Comparison of ENCODE assay signal across 30 mouse cellular contexts in genomic region chr15:101506896-101507758, GRCm38 (mm10). TPM values are rescaled to one million over a fixed set of nuclear protein-coding genes. Genes with fewer than 3 reads are reported as not detected.
DNase-seq lines count a peak whose midpoint lies in the region; ATAC-seq lines count a peak whose summit lies in the region.
"Had no signal": no experiment of that assay in that cellular context is flagged by ENCODE, and none has a peak within 500 bp of the region (broad histone marks: within the 10 kb centered on the region; RNA-seq: fewer than 3 reads in every experiment).

No protein-coding gene starts in this region.

- H3K27me3 ChIP-seq in midbrain, embryonic 10.5 days (ENCODE audit: low read depth, poor library complexity, severe bottlenecking): no peaks in the 10 kb centered on the region
- no peaks in the 10 kb centered on the region for H3K27me3 ChIP-seq in midbrain, embryonic 15.5 days (replicated peaks)
- H3K27me3 ChIP-seq: hindbrain, embryonic 13.5 days had no signal

- H3K27ac ChIP-seq in midbrain, embryonic 10.5 days (replicated peaks): peak overlapping the region; percentile 25; the same call in 1 of the 2 replicates
- H3K27ac ChIP-seq in midbrain, embryonic 15.5 days: no peak overlapping the region
- H3K27ac ChIP-seq: gastrocnemius, adult 2 months; heart, embryonic 13.5 days; hindbrain, embryonic 13.5 days had no signal

- H3K4me3 ChIP-seq in midbrain, embryonic 10.5 days: no peak overlapping the region
- H3K4me3 ChIP-seq in midbrain, embryonic 15.5 days: no peak overlapping the region
- H3K4me3 ChIP-seq: gastrocnemius, adult 2 months; heart, embryonic 13.5 days; hindbrain, embryonic 13.5 days had no signal

- intact Hi-C loops in left cerebral cortex, postnatal 4 days (cut with DNase I): loop anchor here (10.0 kb wide), 1 partner anchor 162 kb away; no protein-coding TSS in a partner anchor

- no peaks in the 10 kb centered on the region for H3K9me3 ChIP-seq in midbrain, embryonic 10.5 days (replicated peaks)
- no peaks in the 10 kb centered on the region for H3K9me3 ChIP-seq in midbrain, embryonic 15.5 days
- H3K9me3 ChIP-seq: heart, embryonic 13.5 days; hindbrain, embryonic 13.5 days had no signal

- H3K4me1 ChIP-seq in midbrain, embryonic 10.5 days: peaks cover 8% of the 10 kb centered on the region
- H3K4me1 ChIP-seq in midbrain, embryonic 15.5 days: no peaks in the 10 kb centered on the region

- peak; percentile 25 to 28 for DNase-seq in cerebellum, postnatal 10 days
- DNase-seq in cerebellum, postnatal 4 days (ENCODE audit: low spot score in 2 of 2): no peak
- DNase-seq in midbrain, embryonic 10.5 days (ENCODE audit: low spot score): no peak
- DNase-seq in kidney, adult 8-10 months: peak; percentile 17 to 35
- DNase-seq in kidney, postnatal 36 days: peak; percentile 16 to 33
- no peak for DNase-seq in gastrocnemius, postnatal 25 days
- DNase-seq in left cerebral cortex, postnatal 4 days: no peak
- DNase-seq: adrenal gland, postnatal 10 days; cerebellum, adult 9-11 months; gastrocnemius, adult 2 months; lung, adult 18-20 months; lung, postnatal 14 days; right cerebral cortex, adult 18-20 months; thymus, postnatal 14 days had no signal

- 60% methylated on average over 14 of the region's 14 CpGs for WGBS in midbrain, embryonic 10.5 days
- WGBS in midbrain, embryonic 15.5 days: 53% methylated on average over 14 of the region's 14 CpGs

- H3K4me2 ChIP-seq in midbrain, embryonic 15.5 days: no peak overlapping the region
- H3K4me2 ChIP-seq: heart, embryonic 13.5 days; hindbrain, embryonic 13.5 days; liver, embryonic 11.5 days had no signal

- H3K9ac ChIP-seq in midbrain, embryonic 15.5 days: no peak overlapping the region
- H3K9ac ChIP-seq: heart, embryonic 13.5 days; hindbrain, embryonic 13.5 days had no signal

- ATAC-seq in midbrain, embryonic 15.5 days (replicated peaks): no peak
- ATAC-seq: forebrain, embryonic 16.5 days; inflammation-experienced regulatory T-cells, adult 6 months had no signal

- no peaks in the 10 kb centered on the region for H3K36me3 ChIP-seq in midbrain, embryonic 10.5 days
- H3K36me3 ChIP-seq in midbrain, embryonic 15.5 days (replicated peaks): no peaks in the 10 kb centered on the region
- H3K36me3 ChIP-seq: heart, embryonic 13.5 days; hindbrain, embryonic 13.5 days had no signal

RNA-seq across cellular contexts. Expression of gene Gm49425, which starts 9.9 kb away (rescaled TPM):
- polyA plus RNA-seq in midbrain, embryonic 10.5 days (2016; fragmentation: Nextera tagmentation; extraction: Ambion mirVana): not detected in 2 replicates
- not detected in 2 replicates for polyA plus RNA-seq in midbrain, embryonic 15.5 days (2015; fragmentation: Nextera tagmentation; extraction: Ambion mirVana)
- total RNA-seq in gastrocnemius, postnatal 25 days (2021): not detected
- total RNA-seq in left cerebral cortex, postnatal 4 days (2021): not detected
- total RNA-seq: adrenal gland, postnatal 10 days; gastrocnemius, adult 2 months; granulocyte monocyte progenitor cell, adult 5-6 weeks; heart, postnatal 25 days; layer of hippocampus, postnatal 14 days; megakaryocyte, adult 5-6 weeks; midbrain, postnatal 0 days; neutrophil, adult 5-6 weeks had no signal
- polyA plus RNA-seq: brain, embryonic 14.5 days; forebrain, embryonic 16.5 days; heart, embryonic 13.5 days; hindbrain, embryonic 13.5 days; inflammation-experienced regulatory T-cells, adult 6 months; limb, embryonic 11.5 days; liver, embryonic 11.5 days; midbrain, postnatal 0 days; small intestine, adult 2 months had no signal

RNA-seq across cellular contexts. Expression of gene Krt83, which starts 15.8 kb away (rescaled TPM):
- 0.07 TPM in 1 of 2 replicates, not detected in the other for polyA plus RNA-seq in midbrain, embryonic 10.5 days (2016; fragmentation: Nextera tagmentation; extraction: Ambion mirVana)
- polyA plus RNA-seq in midbrain, embryonic 15.5 days (2015; fragmentation: Nextera tagmentation; extraction: Ambion mirVana): not detected in 2 replicates
- total RNA-seq in gastrocnemius, postnatal 25 days (2021): not detected
- not detected for total RNA-seq in left cerebral cortex, postnatal 4 days (2021)
- total RNA-seq: adrenal gland, postnatal 10 days; gastrocnemius, adult 2 months; granulocyte monocyte progenitor cell, adult 5-6 weeks; heart, postnatal 25 days; layer of hippocampus, postnatal 14 days; midbrain, postnatal 0 days had no signal
- polyA plus RNA-seq: brain, embryonic 14.5 days; forebrain, embryonic 16.5 days; heart, embryonic 13.5 days; hindbrain, embryonic 13.5 days; limb, embryonic 11.5 days; liver, embryonic 11.5 days; midbrain, postnatal 0 days had no signal

RNA-seq across cellular contexts. Expression of gene Krt84, which starts 25.5 kb away (rescaled TPM):
- not detected in 2 replicates for polyA plus RNA-seq in midbrain, embryonic 10.5 days (2016; fragmentation: Nextera tagmentation; extraction: Ambion mirVana)
- polyA plus RNA-seq in midbrain, embryonic 15.5 days (2015; fragmentation: Nextera tagmentation; extraction: Ambion mirVana): not detected in 2 replicates
- not detected for total RNA-seq in gastrocnemius, postnatal 25 days (2021)
- not detected for total RNA-seq in left cerebral cortex, postnatal 4 days (2021)
- total RNA-seq: adrenal gland, postnatal 10 days; gastrocnemius, adult 2 months; granulocyte monocyte progenitor cell, adult 5-6 weeks; heart, postnatal 25 days; layer of hippocampus, postnatal 14 days; megakaryocyte, adult 5-6 weeks; midbrain, postnatal 0 days; neutrophil, adult 5-6 weeks had no signal
- polyA plus RNA-seq: brain, embryonic 14.5 days; embryonic facial prominence, embryonic 14.5 days; forebrain, embryonic 16.5 days; heart, embryonic 13.5 days; inflammation-experienced regulatory T-cells, adult 6 months; limb, embryonic 11.5 days; liver, embryonic 11.5 days; midbrain, postnatal 0 days had no signal

RNA-seq across cellular contexts. Expression of gene Krt86, which starts 33.8 kb away (rescaled TPM):
- not detected in 2 replicates for polyA plus RNA-seq in midbrain, embryonic 10.5 days (2016; fragmentation: Nextera tagmentation; extraction: Ambion mirVana)
- polyA plus RNA-seq in midbrain, embryonic 15.5 days (2015; fragmentation: Nextera tagmentation; extraction: Ambion mirVana): 0.17 TPM in 1 of 2 replicates, not detected in the other
- total RNA-seq in gastrocnemius, postnatal 25 days (2021): not detected
- not detected for total RNA-seq in left cerebral cortex, postnatal 4 days (2021)
- total RNA-seq: adrenal gland, postnatal 10 days; gastrocnemius, adult 2 months; granulocyte monocyte progenitor cell, adult 5-6 weeks; heart, postnatal 25 days; layer of hippocampus, postnatal 14 days had no signal
- polyA plus RNA-seq: brain, embryonic 14.5 days; forebrain, embryonic 16.5 days; heart, embryonic 13.5 days; hindbrain, embryonic 13.5 days; limb, embryonic 11.5 days; liver, embryonic 11.5 days; small intestine, adult 2 months had no signal

RNA-seq across cellular contexts. Expression of gene Krt82, which starts 43.3 kb away (rescaled TPM):
- not detected in 2 replicates for polyA plus RNA-seq in midbrain, embryonic 10.5 days (2016; fragmentation: Nextera tagmentation; extraction: Ambion mirVana)
- polyA plus RNA-seq in midbrain, embryonic 15.5 days (2015; fragmentation: Nextera tagmentation; extraction: Ambion mirVana): not detected in 2 replicates
- not detected for total RNA-seq in gastrocnemius, postnatal 25 days (2021)
- total RNA-seq in left cerebral cortex, postnatal 4 days (2021): not detected
- total RNA-seq: adrenal gland, postnatal 10 days; gastrocnemius, adult 2 months; granulocyte monocyte progenitor cell, adult 5-6 weeks; heart, postnatal 25 days; layer of hippocampus, postnatal 14 days; megakaryocyte, adult 5-6 weeks; midbrain, postnatal 0 days; neutrophil, adult 5-6 weeks had no signal
- polyA plus RNA-seq: brain, embryonic 14.5 days; forebrain, embryonic 16.5 days; heart, embryonic 13.5 days; hindbrain, embryonic 13.5 days; inflammation-experienced regulatory T-cells, adult 6 months; limb, embryonic 11.5 days; liver, embryonic 11.5 days; midbrain, postnatal 0 days; small intestine, adult 2 months had no signal

Comparison
In these comparisons a context has a peak if more than half of its experiments do, and no peak if none do; other contexts are left out.
1. DNase-seq: peak in cerebellum, postnatal 10 days (2 of 2), kidney, adult 8-10 months (2 of 2) and kidney, postnatal 36 days (2 of 2); none in cerebellum, postnatal 4 days (0 of 2), midbrain, embryonic 10.5 days (single experiment), gastrocnemius, postnatal 25 days (single experiment) and left cerebral cortex, postnatal 4 days (single experiment).